Mouse (Mus musculus) cerebellum, adult 2 months (tissue): ENCODE measurements around the gene Tecta.

Experiments used
- CTCF ChIP-seq: fragments of 200-500 bp; IDR thresholded peaks from 2 replicates; pipeline ENCODE4 v1.5.1; 2011; ENCODE audit warnings: low read depth, mild to moderate bottlenecking, control low read depth, low read length, moderate library complexity, borderline replicate concordance; ENCODE audit not compliant: insufficient read depth
- POLR2A ChIP-seq: fragments of 200-500 bp; IDR thresholded peaks from 2 replicates; pipeline ENCODE4 v1.6.1; 2011; ENCODE audit warnings: low read length, control low read depth, borderline replicate concordance; ENCODE audit not compliant: insufficient read depth

DNA sequence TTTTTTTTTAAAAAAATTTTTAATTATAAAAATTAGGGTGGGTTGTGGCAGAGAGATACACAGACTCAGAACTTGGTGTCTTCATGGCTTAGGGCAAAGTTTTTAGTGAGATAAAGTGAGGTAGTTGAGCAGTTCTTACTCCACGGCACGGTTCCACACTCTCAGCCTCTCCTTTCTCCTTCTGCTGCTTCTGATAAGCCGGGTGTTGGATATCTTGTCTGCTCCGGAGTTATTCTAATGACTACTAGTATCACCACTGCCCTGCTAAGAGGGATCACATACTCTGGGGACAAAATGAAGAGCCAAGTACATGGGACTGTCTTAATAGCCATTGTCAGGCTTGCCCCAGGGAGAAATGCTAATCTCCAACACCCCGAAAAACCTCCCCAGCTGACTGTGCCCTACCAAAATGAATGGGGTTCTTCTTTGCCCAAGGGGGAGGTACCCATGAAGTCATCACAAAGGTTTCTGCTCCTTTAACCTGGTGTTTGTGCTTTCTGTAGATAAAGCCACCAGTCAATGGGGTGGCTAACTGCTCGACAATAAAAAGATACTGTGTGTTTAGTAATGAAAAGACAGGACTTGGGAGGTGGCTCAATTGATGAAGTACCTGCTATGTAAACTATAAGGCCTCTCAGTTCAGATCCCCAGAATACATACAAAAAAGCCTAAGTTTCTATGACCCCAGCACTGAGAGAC is 27.9 kb downstream of the Tecta start:
- no peak for TF ChIP-seq POLR2A
- TF ChIP-seq CTCF = no peak
